Mouse (Mus musculus) c-Kit-positive CD71-positive TER-119-negative erythroid progenitor cells, embryonic 14.5 days (primary cell): ENCODE measurements around the gene Gm45521.

Experiments used
- DNase-seq: peaks from one replicate; pipeline ENCODE4 v3.0.0-alpha.2; 2013; ENCODE audit warnings: low read depth

The Gm45521 gene

DNA sequence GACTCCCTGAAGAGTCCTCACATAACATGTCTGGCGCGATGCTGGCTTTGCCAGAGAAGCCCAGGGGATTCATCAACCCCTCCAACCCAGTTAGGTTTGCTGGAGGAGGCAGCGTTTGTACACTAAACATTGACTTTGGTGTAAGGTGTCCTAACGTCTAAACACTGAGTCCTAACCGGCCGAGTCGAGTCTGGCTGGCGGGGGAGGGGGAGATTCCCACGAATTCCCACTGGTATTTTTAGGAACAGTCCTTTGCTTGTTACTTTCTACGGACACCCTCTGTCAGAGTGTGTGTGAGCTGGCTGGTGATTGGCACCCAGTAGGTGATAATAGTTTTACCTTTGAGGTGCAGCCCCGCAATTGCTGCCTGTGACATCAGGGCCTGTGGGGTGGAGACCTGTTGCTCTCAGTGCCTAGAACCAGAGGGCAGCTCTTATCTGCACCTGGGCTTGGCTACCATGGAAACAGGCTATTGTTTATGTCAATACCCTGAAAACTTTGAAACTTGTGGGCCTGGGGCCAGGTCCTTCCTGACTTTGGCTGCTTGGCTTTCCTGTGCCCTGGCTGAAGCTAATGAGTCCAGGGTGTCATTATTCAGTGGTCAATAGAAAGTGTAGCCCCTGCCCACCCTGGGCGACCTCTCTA is 4.4 kb upstream of the Gm45521 start:
- no peak for DNase-seq

DNA sequence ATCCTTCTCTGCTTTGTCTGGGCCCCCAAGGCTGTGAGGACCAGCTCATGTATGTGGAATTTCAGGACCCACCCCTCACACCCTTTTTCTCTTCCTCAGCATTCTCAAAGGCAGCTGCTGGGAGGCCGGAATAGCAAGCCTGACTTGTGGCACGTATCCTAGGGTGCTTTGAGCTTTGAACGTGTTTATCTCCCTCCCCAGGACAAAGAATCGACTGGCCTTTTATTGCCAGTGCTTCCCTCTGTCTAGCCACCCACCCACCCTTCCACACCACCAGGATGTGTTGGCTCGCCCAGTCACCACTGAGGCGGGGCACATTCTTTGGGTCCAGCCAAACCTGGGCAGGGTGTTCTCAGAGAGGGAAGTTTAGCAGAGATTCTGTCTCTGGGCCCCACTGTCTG is 3.0 kb upstream of the Gm45521 start:
- DNase-seq, result no peak

DNA sequence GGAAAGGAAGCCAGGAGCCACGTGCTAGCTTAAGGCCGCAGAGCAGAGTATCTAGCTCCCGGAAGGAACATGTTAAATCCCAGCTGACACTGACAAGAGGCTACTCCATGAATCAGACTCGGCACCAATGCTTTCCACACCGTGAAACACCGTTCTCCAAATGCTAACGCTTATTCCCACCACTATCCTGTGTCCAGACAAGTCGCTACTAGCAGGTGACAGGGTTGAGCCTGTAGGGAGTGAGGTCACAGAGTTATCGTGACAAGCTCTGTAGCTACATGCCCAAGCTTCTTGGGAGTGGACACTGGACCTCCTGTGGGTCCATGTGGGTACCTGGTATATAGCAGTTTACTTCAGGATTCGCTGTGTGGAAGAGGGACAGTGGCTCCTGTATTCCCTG is 661 bp upstream of the Gm45521 start:
- no peak for DNase-seq

DNA sequence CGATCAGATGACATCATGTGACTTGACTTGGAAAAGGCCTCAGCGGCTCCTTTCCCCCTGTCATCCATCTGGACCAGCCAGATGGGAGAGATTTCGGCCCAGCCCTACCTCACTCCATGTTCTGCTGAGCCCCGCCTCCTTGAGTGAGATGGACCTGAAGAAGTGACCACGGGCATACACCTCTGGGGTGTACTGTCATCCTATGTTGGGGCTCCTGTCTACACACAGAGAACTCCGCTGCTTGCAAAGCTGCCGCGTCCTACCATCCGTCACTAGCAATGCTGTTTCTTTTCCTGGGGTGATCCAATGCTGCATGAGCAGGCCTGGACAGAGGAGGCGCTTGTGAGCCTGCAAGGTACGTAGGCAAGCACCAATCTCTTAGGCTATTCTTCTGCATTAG is 3.5 kb downstream of the Gm45521 start:
- no peak for DNase-seq

DNA sequence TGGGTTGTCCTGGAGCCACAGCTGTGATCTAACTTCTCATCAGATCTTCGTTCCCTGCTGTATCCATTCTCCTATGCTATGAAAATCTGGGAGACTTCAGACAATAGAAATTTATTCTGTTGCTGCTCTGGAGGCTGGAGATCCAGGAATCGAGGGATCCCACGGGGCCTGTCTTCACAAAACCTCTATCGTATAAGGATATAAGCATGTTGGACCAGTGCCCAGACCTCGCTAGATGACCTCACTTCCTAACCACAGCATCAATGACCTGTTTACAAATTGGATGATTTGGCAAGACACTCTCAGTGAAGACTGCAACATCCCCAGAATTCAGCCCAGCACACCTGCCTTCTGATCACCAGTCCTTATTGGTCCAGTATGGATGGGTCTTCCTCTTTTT is 4.6 kb downstream of the Gm45521 start:
- DNase-seq, result no peak

DNA sequence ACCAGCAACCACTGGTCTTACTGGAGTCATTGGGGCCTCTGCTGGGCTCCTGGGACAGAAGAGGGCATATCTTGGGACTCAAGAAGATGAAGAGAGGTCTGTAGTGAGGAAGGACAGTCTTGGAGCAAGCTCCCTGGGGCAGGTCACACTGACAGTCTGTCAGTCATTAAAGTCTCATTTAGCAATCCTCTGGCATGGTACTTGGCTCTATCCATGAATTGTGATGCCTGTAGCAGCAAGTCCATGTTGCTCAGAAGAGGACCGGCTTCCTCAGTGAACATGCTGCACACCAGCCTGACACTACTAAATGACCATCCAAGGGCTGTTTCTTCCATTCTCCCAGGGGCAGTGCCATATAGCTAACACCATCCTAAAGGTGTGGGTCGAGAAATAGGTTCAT is 5.5 kb downstream of the Gm45521 start:
- DNase-seq, result no peak

DNA sequence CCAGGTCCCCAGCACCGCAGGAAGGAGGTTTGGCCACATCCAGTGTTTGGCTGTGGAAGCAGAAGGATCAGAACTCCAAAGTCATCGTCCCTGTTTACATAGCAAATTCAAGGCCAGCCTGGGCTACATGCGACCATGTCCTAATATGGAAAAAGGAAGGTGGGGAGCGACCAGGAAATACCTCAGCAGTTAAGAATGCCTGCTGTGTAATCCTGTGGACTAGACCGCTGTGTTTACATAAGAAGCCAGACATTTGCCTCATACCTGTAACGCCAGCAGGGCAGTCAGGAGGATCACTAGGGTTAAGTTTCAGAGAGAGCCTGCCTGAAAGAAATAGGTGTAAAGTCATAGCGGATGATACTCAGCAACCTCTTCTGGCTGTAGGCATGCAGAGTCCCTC is 6.1 kb downstream of the Gm45521 start:
- no peak for DNase-seq

DNA sequence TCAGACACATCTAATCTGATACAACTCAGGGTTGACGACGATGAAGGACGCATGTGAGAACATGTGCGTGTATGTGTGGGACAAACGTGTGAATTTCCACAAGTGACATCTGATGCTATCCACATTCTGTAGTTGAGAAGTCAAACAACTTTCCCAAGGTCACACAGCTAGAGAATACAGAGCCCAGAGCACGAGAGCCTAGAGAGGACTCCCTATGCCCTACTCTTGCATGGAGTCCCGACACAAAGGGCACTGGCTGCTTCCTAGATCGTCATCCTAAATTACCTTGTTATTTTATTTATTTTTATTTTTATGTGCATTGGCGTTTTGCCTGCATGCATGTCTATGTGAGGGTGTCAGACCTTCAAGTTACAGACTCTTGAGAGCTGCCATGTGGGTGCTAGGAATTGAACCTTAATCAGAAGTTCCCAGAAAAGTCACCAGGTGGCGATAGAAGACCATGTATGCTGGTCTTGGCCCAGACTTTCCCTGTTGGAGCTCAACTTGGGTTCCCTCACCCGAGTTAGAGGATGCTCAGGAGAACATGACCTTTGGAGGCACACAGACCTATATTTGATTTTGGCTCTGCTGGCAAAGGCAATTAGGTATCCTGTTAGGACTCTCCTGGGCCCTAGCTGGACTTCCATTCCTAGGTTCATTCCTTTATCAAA is 7.3 kb downstream of the Gm45521 start:
- DNase-seq, result peak; percentile 38

DNA sequence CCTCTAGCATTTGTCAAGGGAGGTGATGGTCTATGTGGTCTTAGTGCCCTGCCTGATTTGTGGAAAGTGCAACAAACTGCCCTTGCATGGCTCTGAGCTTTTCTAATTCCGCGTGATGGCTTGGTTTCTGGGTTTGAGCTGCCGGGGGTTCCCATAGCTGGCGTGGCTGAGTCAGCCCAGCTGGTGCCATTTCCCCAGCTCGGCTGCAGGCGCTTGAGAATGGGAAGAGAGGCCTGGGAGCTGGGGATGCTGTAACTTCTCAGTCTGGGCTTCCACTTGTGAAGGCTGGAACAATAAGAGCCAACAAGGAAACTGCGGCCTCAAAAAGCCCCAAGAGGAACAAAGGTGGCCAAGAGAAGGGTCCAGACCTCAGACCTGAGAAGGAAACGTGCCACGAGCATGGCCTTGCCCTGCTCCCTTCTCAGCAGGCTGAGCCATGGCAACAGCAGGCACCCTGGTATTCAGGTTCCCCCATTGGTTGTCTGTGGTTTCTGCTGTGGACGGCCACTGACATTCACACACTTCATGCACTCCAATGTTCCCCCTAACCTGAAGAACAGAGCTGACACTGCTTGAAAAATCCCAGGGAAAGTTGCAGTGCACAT is 14.9 kb downstream of the Gm45521 start:
- DNase-seq, result no peak

DNA sequence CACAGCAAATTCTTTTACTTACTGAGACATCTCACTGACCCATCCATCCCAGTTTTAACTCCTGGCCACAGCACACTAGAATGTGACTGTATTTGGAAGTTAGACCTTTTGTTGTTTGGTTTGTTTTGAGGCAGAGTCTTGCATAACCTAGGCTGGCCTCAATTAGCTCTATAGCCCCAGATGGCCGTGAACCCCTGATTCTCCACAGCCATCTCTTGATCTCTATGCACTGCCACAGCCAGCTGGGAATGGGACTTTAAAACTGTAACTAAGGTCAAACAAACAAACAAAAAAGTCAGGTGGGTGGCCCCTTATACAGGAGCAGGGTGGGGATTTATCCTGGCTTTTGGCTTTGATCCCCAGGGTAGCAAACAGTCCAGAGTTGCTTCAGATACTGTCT is 17.6 kb downstream of the Gm45521 start:
- DNase-seq, result no peak

DNA sequence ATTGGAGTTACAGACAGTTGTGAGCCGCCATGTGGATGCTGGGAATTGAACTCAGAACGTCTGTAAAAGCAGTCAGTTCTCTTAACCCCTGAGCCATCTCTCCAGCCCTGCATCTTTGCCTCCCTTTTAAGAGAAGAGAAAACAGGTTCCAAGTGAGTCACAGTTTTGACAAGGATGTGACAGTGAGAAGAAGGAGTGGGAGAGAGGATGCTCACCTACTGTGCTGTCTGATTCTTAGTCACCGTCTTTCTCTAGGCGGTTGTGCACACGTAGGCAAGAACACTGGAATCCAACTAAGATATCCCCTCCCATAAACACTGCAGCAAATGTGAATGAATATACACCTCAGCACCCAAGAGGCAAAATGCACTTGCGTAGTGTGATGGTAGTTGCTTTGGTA is 18.1 kb downstream of the Gm45521 start:
- DNase-seq, result no peak

DNA sequence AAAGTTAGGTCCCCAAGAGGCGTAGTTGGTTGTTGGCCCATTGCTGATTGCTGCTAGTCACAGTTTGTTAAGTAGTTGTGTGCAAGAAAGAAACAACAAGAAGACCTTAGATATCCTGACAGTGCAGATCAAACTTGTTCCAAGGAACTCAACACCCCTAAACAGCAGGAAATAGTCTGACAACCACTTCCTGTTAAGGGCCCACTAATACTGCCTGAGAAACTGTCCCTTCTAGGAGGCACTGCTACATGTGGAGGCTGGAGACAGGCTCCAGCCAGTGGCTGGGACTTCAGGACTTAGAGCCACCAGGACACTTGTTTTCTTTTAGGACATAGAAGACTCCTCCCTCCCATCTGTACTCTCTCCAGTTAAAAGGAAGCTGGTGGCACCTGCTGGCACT is 20.4 kb downstream of the Gm45521 start:
- DNase-seq, result no peak

DNA sequence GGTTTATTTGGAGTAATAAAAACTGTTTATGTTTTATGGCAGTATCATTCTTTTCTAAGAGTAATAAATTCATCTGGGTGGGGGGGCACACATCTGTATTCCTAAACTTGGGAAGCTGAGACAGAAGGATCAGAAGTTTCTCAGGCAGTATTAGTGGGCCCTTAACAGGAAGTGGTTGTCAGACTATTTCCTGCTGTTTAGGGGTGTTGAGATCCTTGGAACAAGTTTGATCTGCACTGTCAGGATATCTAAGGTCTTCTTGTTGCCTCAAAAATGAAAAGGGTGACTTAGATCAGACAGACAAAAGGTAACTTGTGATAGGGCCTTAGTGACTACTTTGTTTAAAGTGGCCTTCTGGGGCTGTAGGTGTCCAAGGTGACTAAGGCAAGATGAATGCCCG is 21.1 kb downstream of the Gm45521 start:
- no peak for DNase-seq

DNA sequence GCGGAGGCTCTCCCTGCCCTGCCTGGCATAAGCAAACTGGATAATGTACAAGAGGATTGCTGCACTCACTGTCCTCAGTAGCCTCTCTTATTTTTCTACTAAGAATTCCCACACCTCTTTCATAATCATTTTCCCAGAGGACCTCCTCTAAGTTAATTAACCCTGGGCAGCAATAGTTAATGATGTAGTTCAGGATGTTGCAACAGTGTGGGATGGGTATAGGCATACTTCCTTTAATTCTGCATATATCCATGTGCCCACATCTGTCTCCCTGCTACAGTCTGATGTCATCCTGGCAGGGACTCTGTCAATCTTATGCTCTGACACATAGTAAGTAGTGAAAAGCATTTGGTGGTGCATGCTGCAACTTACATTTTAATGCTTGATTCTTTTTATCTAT is 24.1 kb downstream of the Gm45521 start:
- no peak for DNase-seq

DNA sequence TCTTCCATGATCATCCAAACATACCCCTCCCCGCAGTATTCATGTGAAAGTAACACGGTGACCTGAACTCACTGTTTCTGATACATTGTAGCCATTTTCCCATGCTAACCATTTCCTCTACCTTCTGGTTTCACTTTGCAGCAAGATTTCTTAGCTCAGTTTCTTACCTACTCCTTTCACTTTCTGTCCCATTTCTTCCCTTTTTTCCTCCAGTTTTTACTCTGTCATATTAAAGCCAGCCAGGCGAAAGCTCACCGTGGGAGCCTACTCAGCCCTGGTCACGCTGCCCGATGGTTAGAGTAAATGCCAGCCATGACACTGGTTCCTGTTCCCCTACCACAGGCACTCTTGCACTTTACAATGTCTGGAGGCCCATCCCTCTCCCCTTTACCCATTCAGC is 29.8 kb downstream of the Gm45521 start:
- no peak for DNase-seq

DNA sequence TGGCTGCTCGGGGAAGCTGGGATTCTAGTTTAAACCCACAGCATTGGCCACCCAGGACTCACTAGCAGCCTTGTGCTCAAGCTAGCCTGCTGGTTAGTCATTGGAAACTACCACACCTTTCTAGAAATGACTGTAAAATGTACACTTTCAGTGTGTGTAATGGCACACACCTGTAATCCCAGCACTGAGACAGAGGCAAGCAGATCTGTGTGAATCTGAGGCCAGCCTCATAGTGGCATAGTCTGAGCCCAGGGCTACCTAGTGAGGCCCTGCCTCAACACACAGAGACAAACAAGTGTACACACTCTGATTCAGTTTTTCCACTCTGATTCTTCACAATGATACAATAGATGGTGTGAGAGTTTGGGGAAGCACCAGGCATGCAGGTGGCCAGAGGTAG is 32.3 kb downstream of the Gm45521 start:
- DNase-seq, result no peak

DNA sequence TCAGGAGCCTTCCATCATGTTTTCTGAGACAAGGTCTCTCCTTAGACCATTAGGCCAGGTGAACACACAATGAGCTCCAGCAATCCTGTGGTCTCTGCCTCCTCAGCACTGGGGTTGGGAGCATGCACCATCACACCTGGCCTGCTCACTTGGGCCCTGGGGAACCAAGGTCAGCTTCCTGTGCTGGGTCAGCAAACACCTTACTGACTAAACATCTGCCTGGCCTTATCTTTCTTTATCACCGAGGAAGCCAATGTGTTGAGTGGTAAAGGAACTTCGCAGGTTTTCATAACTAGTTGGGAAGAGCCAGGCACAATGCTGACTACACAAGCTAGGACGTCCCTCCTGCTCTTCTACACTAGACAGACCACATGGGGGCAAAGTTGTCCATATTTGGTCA is 32.9 kb downstream of the Gm45521 start:
- no peak for DNase-seq

DNA sequence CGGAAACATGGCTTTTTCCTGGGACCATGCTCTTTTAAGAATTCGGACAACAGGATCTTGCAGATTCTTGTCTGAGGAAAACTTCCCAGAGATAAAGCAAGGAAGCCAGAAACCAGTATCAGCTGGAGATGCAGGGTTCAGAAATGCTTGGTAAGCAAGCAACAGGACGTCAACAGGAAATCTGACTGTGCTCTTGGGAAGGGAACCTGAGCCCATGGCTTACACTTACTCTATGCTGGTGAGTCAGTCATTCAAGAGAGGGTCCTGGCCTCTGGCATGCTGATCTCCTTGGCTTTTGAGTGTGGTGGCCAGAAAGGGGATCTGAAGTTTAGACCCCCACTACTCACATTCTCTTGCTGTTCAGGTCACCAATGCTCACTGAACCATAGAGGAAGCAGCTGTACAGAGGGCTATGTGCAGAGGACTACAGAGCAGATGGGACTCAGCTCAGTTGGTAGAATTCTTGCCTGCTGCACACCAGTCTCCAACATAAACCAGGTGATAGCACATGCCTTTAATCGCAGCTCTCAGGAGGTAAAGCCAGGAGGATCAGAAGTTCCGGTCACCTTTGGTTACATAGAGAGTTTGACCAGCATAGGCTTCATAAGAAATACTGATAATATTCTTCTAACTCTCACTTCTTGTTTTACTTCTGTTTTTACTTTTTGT is 34.2 kb downstream of the Gm45521 start:
- DNase-seq, result no peak

DNA sequence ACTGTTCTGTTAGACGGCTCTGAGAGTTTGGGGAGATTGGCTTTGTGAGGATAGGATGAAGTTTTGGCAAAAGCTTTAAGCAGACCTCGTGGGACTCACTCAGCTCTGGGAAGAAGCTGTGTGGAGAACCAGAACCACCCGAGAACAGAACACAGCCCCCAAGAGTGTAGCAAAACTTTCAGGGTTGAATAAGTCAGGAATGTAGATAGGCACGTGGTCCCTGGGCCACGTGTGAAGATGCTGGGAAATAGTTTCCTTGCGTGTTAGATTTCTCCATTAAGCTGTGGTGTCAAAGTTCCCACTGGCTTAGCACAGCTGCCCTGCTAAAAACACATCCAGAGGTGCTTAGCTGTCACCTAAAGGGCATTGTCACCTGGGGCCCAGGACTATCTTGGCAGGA is 35.1 kb downstream of the Gm45521 start:
- no peak for DNase-seq

DNA sequence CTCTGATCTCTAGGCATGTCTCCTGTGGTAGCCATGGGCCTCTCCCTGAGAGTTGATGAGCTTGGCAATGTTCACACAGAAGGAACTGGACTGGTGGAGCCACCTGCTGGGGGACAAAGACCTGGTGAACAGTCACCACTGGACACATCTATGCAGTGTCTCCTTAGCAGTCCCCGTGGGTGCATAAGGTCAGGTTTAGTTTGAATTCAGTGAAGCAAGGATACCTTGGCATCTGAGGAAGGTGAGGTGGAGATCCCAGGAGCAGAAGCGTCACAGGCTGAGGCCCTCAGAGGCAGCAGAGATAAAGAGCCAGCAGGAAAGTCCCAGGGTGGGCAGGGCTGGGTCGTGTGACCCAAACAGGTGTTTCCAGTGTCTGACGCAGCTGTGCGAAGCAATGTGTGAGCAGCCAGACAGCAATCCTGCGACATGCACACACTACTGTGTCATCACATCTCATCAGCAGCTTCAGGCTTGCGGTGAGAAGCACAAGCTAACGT is 37.2 kb downstream of the Gm45521 start, which contains the start of gene Dnase1l3:
Dnase1l3 (minus strand) TSS at position 303 of the 497 bp plus-strand sequence.
- DNase-seq, result no peak

DNA sequence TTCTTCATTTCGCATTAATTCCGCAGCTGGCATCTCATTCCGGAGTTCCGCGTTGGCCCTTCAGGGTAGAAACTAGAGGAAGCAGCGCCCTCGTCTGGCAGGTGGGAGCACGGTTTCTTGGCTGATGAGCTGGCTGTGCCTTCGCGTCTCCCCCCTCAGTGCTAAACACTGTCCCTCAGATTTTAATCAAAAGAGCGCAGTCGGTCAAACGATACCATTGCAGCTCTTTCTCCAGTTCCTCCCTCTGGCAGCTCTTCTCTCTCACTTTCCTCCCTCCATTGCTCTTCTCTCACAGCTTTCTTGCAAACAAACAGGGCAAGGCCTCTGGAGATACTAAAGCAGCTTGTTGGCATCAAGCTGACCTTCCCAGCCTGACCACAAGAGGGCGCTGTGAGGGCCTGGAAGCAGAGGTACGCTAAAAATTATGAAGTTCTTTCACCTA is 40.2 kb downstream of the Gm45521 start:
- peak; percentile 75 for DNase-seq

DNA sequence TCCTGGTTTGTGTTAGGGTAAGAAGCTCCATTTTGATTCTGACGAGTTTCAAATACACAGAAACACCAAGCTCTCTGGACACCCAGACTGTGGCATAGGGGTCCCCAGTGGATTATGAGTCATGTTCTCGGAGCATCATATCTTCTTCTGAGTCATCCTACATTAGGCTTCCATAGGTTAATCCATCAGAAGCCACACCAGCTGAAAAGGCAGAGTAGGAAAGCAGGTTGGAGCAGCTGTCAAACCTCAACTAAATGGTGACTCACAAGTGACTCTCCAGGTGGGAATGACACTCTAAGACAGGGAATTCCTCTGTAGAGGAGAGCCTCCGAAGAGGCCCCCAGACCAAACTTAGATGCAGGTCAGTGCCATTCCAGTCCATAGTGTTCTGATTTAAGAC is 41.9 kb downstream of the Gm45521 start:
- no peak for DNase-seq

DNA sequence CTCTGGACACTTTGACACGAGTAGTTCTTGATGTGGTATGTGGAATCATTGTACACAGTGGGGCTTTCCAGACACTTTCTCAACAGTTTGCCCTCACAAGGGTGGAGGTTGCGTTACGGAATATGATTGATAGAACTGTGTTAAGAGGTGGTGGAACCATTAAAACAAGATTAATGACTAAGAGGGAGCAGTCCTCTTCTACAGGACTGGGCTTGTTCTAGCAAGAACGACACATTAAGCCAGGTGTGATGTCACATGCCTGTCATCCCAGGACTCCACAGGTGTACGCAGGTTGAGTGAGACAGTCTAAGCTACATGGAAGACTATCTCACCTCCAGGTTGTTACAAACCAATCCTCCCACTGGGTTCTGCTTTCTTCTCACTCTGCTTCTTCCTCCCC is 42.3 kb downstream of the Gm45521 start:
- DNase-seq, result no peak
